Mouse (Mus musculus) forebrain, embryonic 14.5 days (tissue): ENCODE data around the gene Hdac7. TPM values are rescaled to one million over a fixed set of nuclear protein-coding genes. Genes with fewer than 3 reads are reported as not detected.

ENCODE experiments used
- ATAC-seq: fragments of 200-750 bp; cut with Nextera tagmentation; 2 replicates; pipeline ENCODE4 v1.8.0; 2017; ENCODE audit warnings: mild to moderate bottlenecking, moderate library complexity
- DNase-seq: peaks from one replicate; pipeline ENCODE4 v3.0.0-alpha.2; 2015; ENCODE audit warnings: low spot score
- H3K27ac ChIP-seq: fragments of 300-500 bp; sonication (generic); 2 replicates; pipeline ENCODE4 v1.5.1; 2014; ENCODE audit warnings: low read depth, mild to moderate bottlenecking, control low read depth, low read length, moderate library complexity
- H3K27me3 ChIP-seq: fragments of 300-500 bp; sonication (generic); replicated peaks from 2 replicates; pipeline ENCODE4 v1.6.1; 2014; ENCODE audit warnings: low read length, control low read depth, mixed read lengths; ENCODE audit not compliant: control insufficient read depth, insufficient read depth
- H3K36me3 ChIP-seq: fragments of 300-500 bp; sonication (generic); 2 replicates; pipeline ENCODE4 v1.6.1; 2014; ENCODE audit warnings: low read length, control low read depth; ENCODE audit not compliant: control insufficient read depth, insufficient read depth
- H3K4me1 ChIP-seq: fragments of 300-500 bp; sonication (generic); 2 replicates; pipeline ENCODE4 v1.6.1; 2014; ENCODE audit warnings: antibody characterized with exemption, low read length, control low read depth; ENCODE audit not compliant: control insufficient read depth, insufficient read depth
- H3K4me2 ChIP-seq: fragments of 300-500 bp; sonication (generic); 2 replicates; pipeline ENCODE4 v1.6.1; 2014; ENCODE audit warnings: mild to moderate bottlenecking, control low read depth, low read length
- H3K4me3 ChIP-seq: fragments of 300-500 bp; sonication (generic); 2 replicates; pipeline ENCODE4 v1.5.1; 2014; ENCODE audit warnings: low read depth, low read length, control low read depth
- H3K9ac ChIP-seq: fragments of 300-500 bp; sonication (generic); 2 replicates; pipeline ENCODE4 v1.6.1; 2014; ENCODE audit warnings: mild to moderate bottlenecking, low read length, control low read depth, moderate library complexity
- H3K9me3 ChIP-seq: fragments of 300-500 bp; sonication (generic); replicated peaks from 2 replicates; pipeline ENCODE4 v1.6.1; 2016; ENCODE audit warnings: low read length, control low read depth, mixed read lengths; ENCODE audit not compliant: control insufficient read depth
- WGBS: fragments of 180-500 bp; shearing (Covaris S2); extraction: QIAGEN DNeasy Blood & Tissue Kit; methylation state at CpG from one replicate; pipeline ENCODE4 v1.1.7; 2014; 5-methylcytosine and 5-hydroxymethylcytosine counted together
- polyA plus RNA-seq: library from polyadenylated mRNA; unstranded; fragments of >200 nt; fragmentation: Nextera tagmentation; extraction: Ambion mirVana; gene quantifications from 2 replicates; pipeline ENCODE4 v1.2.1, GENCODE M21; 2014

Gene Hdac7
- 19.5 and 20.0 TPM in 2 replicates for polyA plus RNA-seq

DNA sequence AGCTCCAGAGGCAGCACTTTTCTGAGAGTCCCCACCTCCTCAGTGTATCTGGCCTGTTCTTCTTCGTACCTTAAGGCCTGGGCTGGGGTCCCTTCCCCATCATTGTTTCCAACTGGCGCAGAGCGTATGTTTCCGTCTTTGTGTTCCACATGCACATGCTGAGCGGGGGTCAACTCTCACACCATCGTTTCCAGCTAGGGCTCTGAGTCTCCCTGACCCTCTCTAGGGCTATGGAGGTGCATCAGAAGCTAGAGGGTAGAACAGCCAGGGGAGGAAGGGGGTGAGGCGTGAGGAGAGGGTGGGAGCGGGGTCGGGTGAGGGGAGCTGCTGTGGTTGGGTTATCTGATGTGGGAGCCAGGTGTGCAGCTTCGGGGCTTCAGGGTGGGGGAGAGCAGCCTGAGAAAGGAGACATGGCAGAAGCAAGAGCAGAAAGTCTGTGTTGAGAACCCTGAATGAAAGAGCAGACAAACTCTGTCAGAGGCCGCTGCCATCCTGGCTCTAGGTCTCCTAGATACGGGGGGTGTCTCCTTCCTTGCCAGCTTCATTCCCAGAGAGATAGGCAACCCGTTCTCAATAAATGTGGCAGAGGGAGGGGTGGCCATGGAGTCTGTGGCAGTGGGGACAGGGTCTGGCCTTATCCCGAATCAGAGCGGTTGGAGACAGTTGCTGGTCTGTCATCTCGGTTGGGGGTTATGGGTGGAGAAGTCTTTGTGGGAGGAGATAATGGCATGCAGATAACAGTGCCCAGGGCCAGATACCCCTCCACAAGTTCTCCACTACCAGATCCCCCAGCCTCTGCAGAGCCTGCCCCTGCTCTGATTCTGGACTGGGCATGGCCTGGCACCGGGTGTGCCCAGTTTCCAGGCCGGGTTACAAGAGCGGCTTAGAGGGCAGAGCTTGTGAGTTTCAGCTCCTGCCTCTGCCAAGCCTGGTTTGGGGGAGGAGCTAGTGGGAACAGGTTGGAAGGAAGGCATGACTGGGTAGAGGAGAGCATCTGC is at the start of gene Hdac7:
Gene Hdac7 (minus strand): TSS at position 466 of the 998 bp plus-strand sequence.
- H3K36me3 ChIP-seq = no peaks in the 10 kb centered on the region
- DNase-seq = no peak

DNA sequence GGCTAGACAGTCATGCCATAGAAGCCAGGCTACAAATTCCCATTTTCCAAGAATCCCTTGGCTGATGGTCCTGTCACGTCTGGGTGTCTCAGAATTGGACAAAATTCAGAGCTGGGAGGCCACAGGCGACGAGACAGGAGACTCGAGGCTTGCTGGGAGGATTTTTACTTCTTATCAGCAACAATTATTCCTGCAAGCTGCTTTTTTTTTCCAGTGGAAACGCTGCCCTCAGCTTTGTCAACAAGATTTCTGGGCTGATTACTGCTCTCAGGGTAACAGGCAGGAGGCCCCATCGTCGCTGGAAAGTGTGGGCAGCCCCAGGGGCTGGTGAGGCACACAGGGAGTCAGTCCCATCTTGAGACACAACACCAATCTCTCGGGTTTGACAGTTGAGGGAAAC is 48.2 kb upstream of the Hdac7 start:
- ATAC-seq (no peak), DNase-seq (no peak)
- Histone ChIP-seq H3K27ac (no peak overlapping the region), H3K36me3 (no peaks in the 10 kb centered on the region), H3K9me3 (no peaks in the 10 kb centered on the region), H3K4me2 (no peak overlapping the region), H3K4me3 (no peak overlapping the region), H3K27me3 (no peaks in the 10 kb centered on the region), H3K9ac (no peak overlapping the region), H3K4me1 (no peaks in the 10 kb centered on the region)
- whole genome bisulfite sequencing = 75% methylated on average over 8 of the region's 8 CpGs

More for the DNA sequence above, at the start of gene Hdac7:
- Histone ChIP-seq H3K4me1 (no peaks in the 10 kb centered on the region), H3K9ac (no peak within 1 kb of the TSS), H3K27me3 (no peaks in the 10 kb centered on the region; the same call in 1 of the 2 replicates), H3K4me3 (no peak within 1 kb of the TSS), H3K27ac (no peak within 1 kb of the TSS), H3K4me2 (no peak within 1 kb of the TSS), H3K9me3 (no peaks in the 10 kb centered on the region)
- WGBS = 74% methylated on average over 19 of the region's 19 CpGs
- ATAC-seq = no peak

DNA sequence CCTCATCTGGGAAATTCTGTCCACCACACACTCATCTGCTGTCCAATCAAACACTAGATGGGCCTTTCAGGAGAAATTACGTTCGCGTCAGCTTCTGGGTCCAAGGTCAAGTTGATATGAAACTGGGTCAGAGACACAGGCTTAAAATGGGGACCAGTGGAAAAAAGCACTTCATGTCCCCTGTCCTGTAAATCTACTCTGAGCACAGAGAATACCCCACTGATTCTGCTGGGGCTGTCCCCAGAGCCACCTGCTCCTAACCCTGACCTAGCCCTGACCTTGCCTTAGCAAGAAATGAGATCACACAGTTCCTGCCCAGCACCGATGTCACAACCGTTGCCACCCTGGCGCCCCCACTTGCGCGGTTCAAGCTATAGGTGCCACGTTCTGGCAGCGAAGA is 46.1 kb upstream of the Hdac7 start:
- Histone ChIP-seq H3K27ac (no peak overlapping the region), H3K9ac (no peak overlapping the region), H3K9me3 (no peaks in the 10 kb centered on the region), H3K4me2 (no peak overlapping the region), H3K27me3 (no peaks in the 10 kb centered on the region), H3K4me1 (no peaks in the 10 kb centered on the region), H3K4me3 (no peak overlapping the region), H3K36me3 (no peaks in the 10 kb centered on the region)
- no peak for ATAC-seq
- WGBS = 93% methylated on average over 10 of the region's 10 CpGs
- no peak for DNase-seq

DNA sequence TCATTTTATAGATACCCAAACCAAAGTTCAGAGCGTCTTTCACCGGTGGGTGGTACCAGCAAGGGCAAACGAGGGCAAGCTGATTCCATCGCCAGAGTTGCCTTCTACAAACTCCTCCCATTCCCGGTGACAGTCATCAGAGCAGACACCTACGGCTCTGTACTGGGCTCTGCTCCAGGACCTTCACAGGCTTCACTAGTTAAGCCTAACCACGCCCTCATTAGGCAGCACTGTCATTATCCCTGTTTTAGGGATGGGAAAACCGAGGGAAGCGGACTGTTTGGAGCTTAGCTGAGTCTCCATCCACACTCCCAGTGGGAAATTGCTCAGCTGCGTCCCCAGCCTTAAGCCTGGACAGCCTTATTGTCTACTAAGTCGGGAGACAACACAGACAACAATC is 45.7 kb upstream of the Hdac7 start:
- Histone ChIP-seq H3K4me1 (no peaks in the 10 kb centered on the region), H3K27me3 (no peaks in the 10 kb centered on the region), H3K9ac (no peak overlapping the region), H3K27ac (no peak overlapping the region), H3K9me3 (no peaks in the 10 kb centered on the region), H3K4me3 (no peak overlapping the region), H3K4me2 (no peak overlapping the region), H3K36me3 (no peaks in the 10 kb centered on the region)
- DNase-seq (peak; percentile 22), ATAC-seq (no peak)
- 41% methylated on average over 11 of the region's 11 CpGs for WGBS

DNA sequence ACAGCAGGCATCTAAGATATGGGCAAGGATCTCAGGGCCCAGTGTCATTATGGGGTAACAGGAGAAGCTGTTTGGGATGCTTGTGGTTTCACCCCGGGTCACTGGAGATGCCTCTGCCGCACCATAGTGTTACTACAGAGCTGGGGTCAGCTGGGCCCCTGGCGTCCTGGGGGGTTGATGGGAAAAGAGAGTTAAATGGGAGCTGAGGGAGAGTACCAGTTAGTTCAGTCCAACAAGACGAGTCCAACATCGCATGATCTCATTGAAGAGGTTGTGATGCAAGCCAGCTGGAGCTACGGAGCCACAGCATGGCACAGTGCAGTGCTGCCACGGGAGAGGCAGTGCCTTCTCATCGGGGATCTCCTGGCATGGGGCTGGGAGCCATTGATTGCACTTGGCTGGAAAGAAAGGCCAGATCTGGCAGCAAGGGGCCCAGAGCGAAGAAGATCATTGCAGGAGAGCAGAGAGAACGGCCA is 43.3 kb upstream of the Hdac7 start:
- no peak for DNase-seq
- H3K27me3 ChIP-seq = no peaks in the 10 kb centered on the region
- 82% methylated on average over 10 of the region's 10 CpGs for WGBS

DNA sequence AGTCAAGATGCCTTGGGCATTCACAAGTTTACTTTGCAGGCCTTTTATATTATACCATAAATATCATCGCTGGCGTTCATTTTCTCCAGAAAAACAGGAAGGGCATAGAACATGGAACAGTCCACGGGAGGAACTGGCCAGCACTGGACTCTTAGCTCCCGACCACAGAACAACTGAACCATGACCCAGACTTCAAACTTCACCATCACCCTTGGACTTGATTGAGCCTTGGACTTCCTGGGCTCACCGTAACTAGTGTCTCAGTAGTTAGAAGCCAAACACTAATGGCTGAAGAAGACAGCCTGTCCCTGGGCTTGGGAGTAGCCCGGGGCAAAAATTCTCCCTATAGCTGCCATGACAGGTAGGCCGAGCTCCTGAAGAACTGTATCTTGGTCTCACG is 37.1 kb upstream of the Hdac7 start:
- Histone ChIP-seq H3K9me3 (no peaks in the 10 kb centered on the region), H3K27me3 (no peaks in the 10 kb centered on the region), H3K4me3 (no peak overlapping the region), H3K27ac (no peak overlapping the region), H3K36me3 (no peaks in the 10 kb centered on the region), H3K4me2 (no peak overlapping the region), H3K4me1 (no peaks in the 10 kb centered on the region), H3K9ac (no peak overlapping the region)
- ATAC-seq (no peak), DNase-seq (no peak)
- WGBS = 92% methylated on average over 8 of the region's 8 CpGs

More for the DNA sequence above, 43.3 kb upstream of the Hdac7 start:
- no peak overlapping the region for H3K9ac ChIP-seq
- no peak overlapping the region for H3K27ac ChIP-seq
- H3K4me3 ChIP-seq = no peak overlapping the region
- H3K4me2 ChIP-seq = no peak overlapping the region
- no peak for ATAC-seq
- no peaks in the 10 kb centered on the region for H3K4me1 ChIP-seq
- no peaks in the 10 kb centered on the region for H3K36me3 ChIP-seq
- H3K9me3 ChIP-seq = no peaks in the 10 kb centered on the region

DNA sequence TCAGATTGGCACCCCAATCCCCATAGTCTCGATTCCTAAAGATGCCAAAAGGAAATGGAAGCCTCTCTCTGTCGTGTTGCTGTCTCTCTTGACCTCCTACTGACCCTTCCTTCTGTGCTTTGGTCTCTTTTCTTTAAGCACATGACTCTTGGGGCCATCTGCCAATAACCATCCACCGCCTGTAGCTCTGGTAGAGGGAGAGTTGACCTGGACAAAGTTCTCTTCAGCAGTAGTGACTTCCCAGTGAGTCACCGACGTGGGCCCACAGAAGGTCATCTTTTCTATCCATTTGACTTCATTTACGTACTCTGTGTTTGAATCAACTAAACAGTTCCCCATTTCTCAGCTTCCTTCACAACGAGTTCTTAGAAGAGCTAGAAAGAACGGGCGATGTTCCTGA is 36.1 kb upstream of the Hdac7 start:
- WGBS = 87% methylated on average over 9 of the region's 9 CpGs

DNA sequence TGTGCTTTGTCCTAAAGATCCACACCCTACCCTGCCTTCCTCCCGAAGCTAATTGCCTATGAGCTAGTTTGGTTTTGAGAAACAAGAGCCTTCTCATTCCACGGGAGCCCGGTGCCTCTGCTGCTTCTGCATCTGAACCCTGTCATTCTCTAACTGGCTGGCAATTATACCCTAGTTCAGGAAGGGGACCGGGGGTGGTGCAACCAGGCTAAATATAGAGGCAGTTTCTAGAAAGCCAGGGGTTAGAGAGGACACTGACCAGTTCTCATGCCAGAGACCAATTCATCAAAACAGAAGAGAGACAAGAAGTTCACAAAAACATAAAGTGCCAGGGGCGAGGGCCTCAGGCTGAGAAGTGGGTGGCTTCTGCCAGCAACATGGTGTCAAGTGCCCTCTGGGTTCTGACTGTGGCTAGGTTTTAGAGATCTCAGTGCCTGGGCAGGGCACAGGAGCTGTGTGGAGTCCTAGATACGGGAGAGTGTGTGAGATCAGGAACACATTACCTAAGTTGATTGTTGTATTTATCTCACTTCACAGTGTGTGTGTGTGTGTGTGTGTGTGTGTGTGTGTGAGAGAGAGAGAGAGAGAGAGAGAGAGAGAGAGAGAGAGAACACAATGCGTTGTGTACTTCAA is 34.5 kb upstream of the Hdac7 start:
- Histone ChIP-seq H3K4me3 (no peak overlapping the region), H3K9me3 (no peaks in the 10 kb centered on the region), H3K27me3 (no peaks in the 10 kb centered on the region), H3K4me1 (no peaks in the 10 kb centered on the region), H3K36me3 (no peaks in the 10 kb centered on the region), H3K4me2 (no peak overlapping the region), H3K9ac (no peak overlapping the region), H3K27ac (no peak overlapping the region)
- no peak for ATAC-seq
- 72% methylated on average over 7 of the region's 7 CpGs for WGBS
- DNase-seq = no peak

More for the DNA sequence above, 36.1 kb upstream of the Hdac7 start:
- Histone ChIP-seq H3K27ac (no peak overlapping the region), H3K36me3 (no peaks in the 10 kb centered on the region), H3K4me2 (no peak overlapping the region), H3K27me3 (no peaks in the 10 kb centered on the region), H3K4me3 (no peak overlapping the region), H3K9ac (no peak overlapping the region), H3K9me3 (no peaks in the 10 kb centered on the region), H3K4me1 (no peaks in the 10 kb centered on the region)
- DNase-seq = no peak
- ATAC-seq = no peak

DNA sequence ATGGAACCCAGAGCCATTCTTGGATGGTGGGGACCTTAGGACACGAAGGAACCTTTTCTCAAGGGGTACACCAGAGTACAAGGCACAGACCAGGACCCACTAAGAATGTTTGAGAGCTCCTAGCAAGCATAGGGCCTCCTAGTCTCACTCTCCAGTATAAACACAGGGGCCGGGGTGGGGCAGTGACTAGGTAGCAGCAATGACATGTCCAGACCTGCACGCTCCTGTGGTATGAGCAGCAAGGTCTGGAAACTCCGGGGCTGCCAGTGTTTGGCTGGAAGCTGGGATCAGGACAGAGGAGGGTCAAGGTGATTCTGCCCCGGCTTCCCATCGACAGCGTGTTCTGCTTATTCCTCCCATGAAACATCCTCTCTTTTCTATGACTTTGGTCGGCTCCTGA is 31.5 kb upstream of the Hdac7 start:
- no peak for ATAC-seq
- 88% methylated on average over 8 of the region's 8 CpGs for WGBS
- Histone ChIP-seq H3K27ac (no peak overlapping the region), H3K4me3 (no peak overlapping the region), H3K9ac (no peak overlapping the region), H3K4me2 (no peak overlapping the region), H3K4me1 (no peaks in the 10 kb centered on the region), H3K27me3 (no peaks in the 10 kb centered on the region), H3K36me3 (no peaks in the 10 kb centered on the region), H3K9me3 (no peaks in the 10 kb centered on the region)
- no peak for DNase-seq
